Mouse (Mus musculus) cerebellum, adult 8-10 months (tissue): Measurements from ENCODE around the gene Mrps5.
"Not testable (repeated sequence)": the region's sequence is repeated elsewhere in the genome, so short reads cannot be mapped to it uniquely, and the experiment has no call there.

Experiments
- DNase-seq: peaks from one replicate; pipeline ENCODE4 v3.0.0; 2022

Mrps5 gene

GRCm38 (mm10) chr2:127586694-127587513 lies at the start of gene Mrps5, which contains the start of gene Zfp661:
Gene Mrps5 (plus strand): TSS chr2:127587222.
Gene Zfp661 (minus strand): TSS chr2:127587094.
- peak; percentile 88 for DNase-seq

DNA sequence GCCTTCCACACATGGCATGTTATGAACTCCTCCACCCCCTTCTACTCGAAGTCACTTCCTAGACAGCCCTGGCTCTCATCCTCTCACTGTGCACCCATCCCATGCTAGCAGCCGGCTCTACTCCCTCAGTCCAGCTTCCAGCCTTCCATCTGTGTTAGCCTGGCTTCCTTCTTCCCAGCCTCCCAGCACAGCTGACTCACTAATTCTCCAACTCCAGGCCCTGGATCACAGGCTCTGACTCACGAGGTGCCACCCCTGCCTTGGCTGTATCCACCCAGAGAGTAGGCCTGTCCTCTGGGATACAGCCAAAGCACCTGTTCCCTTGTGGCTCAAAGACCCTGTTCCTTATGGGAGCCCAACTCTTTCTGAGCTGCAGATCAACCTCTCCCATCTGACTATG lies 49.5 kb upstream of the Mrps5 start:
- DNase-seq: no peak

GRCm38 (mm10) chr2:127539494-127539893 lies 47.5 kb upstream of the Mrps5 start:
- DNase-seq: peak; percentile 65

- DNase-seq: peak; percentile 56
Observed at GRCm38 (mm10) chr2:127541185-127541584, 45.8 kb upstream of the Mrps5 start, which contains the start of gene Prom2. Gene Prom2 (minus strand): TSS chr2:127541467.

GRCm38 (mm10) chr2:127541697-127542096 lies 45.3 kb upstream of the Mrps5 start:
- DNase-seq: no peak

- no peak for DNase-seq
Observed at GRCm38 (mm10) chr2:127548342-127549074, 38.5 kb upstream of the Mrps5 start.

GRCm38 (mm10) chr2:127549711-127550110 lies 37.3 kb upstream of the Mrps5 start:
- no peak for DNase-seq

GRCm38 (mm10) chr2:127550446-127550845 lies 36.6 kb upstream of the Mrps5 start:
- no peak for DNase-seq

- peak; percentile 83 for DNase-seq
Observed at GRCm38 (mm10) chr2:127551078-127551477, 35.9 kb upstream of the Mrps5 start.

GRCm38 (mm10) chr2:127559070-127559966 lies 27.7 kb upstream of the Mrps5 start:
- DNase-seq: peak; percentile 88

DNA sequence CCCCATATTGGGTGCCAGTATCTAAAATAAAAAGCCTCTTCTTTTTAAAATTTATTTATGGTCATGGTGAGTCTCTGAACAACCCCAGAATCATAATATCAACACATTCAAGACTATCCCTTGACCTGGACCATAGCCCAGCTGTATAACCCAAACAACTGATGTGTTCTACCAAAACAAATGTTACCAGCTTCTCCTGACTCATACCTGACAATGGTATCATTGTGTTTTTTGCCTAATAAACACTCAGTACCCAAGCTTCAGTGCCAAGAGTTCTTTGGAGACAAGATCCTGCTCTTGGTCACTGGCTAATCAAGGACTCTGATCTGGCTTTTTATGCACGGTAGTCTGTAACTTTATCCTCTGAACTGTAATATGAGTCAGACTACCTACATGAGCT lies 13.7 kb upstream of the Mrps5 start:
- DNase-seq: no peak

- DNase-seq: peak; percentile 95
Observed at GRCm38 (mm10) chr2:127584436-127584858, 2.6 kb upstream of the Mrps5 start.

DNA sequence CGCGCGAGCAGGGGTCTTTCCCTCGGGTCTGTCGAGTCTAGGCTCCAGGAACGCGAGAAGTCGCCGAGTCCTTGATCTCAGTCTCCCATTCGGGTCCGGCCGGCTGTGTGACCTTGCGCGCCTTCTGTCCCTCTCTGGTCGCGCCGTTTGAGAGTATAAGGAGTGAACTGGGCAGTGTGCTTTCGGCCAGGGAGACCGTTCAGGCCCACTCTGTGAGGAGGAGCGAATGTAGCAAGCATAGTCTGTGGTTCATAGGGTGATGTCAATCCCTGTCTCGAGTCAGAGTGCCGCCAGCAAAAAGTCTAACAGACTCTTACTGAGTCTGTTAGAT lies 457 bp downstream of the Mrps5 start:
- no peak for DNase-seq

DNA sequence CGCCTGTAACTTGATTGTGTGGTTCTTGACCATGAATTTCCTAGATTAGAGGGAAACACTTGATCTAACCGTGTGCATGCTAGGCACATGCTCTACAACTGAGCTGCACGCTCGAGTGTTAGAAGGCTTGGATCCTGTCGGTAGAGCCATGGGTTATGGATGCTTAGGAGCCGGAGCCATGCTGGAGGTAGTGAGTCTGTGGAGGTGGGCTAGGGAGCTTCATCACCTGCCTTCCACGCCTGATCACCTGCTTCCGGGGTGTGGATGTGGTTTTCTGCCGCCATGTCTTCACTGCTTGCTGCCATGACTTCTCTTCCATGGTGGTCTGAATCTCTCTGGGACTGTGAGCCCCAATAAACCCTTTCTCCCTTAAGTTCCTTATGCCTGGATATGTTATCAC lies 1.9 kb downstream of the Mrps5 start:
- DNase-seq: no peak

DNA sequence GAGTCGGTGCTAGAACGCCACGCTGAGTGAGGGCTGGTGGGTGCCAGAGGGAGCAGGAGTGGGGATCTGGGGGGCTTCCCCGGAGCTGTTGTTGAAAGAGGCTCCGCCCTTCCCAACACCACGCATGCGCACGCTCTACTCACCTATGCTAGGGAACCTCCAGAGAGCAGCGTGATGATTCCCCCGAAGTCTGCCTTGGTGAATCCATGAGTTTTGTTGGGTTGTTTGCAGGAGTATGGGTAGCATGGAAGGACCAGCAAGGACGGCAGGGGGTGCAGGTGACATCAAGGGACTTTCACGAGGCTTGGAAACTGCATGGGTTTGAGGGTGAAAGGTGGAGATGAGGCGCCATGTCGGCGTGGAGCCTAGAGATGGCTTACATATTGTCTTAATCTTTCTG lies 3.2 kb downstream of the Mrps5 start:
- DNase-seq: no peak

- DNase-seq: no peak
Observed at GRCm38 (mm10) chr2:127590840-127591239, 3.8 kb downstream of the Mrps5 start.

DNA sequence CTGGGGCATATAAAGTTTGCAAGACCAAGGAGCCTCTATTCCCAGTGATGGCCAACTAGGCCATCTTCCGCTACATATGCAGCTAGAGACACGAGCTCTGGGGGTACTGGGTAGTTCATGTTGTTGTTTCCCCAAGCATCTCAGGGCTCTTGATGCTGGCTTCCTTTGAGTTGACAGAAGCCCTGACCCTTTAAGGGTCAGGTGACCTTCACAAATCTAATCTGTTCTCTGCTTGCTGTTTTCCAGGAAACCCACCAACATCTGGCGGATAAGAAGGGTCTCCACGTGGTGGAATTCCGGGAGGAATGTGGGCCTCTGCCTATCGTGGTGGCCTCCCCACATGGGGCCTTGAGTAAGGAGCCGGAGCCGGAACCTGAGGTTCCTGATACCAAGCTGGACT lies 16.4 kb downstream of the Mrps5 start:
- not testable (repeated sequence) for DNase-seq

GRCm38 (mm10) chr2:127605203-127605602 lies 18.2 kb downstream of the Mrps5 start:
- no peak for DNase-seq

- DNase-seq: no peak
Observed at GRCm38 (mm10) chr2:127608234-127608633, 21.2 kb downstream of the Mrps5 start.

- DNase-seq: no peak
Observed at GRCm38 (mm10) chr2:127608986-127609385, 22.0 kb downstream of the Mrps5 start.

DNA sequence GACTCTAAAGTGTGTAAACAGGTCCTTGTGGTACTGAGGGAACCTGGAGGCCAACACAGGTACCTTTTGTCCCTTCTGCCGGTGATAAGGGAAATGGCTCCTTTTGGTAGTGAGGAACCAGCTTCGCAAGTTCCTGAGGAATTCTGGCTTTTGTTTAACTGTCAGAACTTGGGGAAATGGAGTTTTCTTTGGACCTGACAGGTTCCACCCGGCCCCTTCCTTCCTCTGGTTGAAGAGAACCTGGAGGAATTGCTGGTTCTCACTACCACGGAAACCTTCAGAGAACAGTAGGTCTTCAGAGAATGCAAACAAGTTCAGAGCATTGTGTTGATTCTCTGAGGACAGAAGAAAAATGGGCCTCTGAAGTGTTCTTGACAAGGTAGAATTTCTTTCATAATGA lies 24.4 kb downstream of the Mrps5 start:
- DNase-seq: no peak

DNA sequence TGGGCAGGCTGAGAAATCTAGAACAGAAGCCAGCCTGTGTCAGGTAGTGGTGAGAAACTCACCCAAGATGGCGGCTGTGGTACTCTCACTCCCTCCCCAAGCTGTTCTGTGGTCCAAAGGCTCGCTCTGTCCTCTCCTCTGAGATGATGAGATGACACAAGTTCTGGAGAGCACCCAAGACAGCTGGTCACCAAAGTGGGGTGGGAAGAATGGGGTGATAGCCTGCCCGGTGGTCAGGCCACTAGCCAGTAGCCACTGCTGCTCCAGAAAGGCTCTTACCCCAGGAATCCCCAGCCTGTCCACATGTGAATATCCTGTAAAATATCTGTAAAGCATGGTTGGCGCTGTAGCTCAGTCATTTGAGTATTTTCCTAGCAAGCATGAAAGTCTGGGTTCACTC lies 25.3 kb downstream of the Mrps5 start:
- DNase-seq: no peak

DNA sequence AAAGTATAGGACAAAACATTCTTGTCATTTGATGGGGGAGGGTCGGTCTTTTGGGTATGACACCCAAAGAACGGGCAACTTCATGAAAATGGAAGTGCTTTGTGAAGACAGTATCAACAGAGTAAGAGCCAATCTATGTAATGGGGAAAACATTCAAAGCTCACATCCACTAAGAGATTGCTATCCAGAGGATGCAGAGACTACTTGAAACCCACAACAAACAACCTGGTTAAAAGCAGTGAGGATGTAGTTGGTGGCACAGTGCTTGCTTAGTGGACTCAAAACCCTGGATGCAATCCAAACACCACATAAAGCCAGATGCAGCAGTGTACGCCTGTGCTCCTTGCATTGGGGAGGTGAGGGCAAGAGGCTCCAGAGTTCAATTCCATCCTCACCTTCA lies 32.3 kb downstream of the Mrps5 start:
- no peak for DNase-seq
